Mouse (Mus musculus) urinary bladder, adult 2 months (tissue): ENCODE data around the gene Cars. TPM values are rescaled to one million over a fixed set of nuclear protein-coding genes. Genes with fewer than 3 reads are reported as not detected.
"Not testable (repeated sequence)": the region's sequence is repeated elsewhere in the genome, so short reads cannot be mapped to it uniquely, and the experiment has no call there.

Experiments used
- DNase-seq: peaks from one replicate; pipeline ENCODE4 v3.0.0; 2022; ENCODE audit warnings: low spot score
- polyA plus RNA-seq: library from polyadenylated mRNA; depleted of rRNA; stranded (reverse); fragments of >200 nt; gene quantifications from 2 replicates; pipeline ENCODE4 v1.2.3, GENCODE M21; 2012; rRNA removed

Cars gene
- polyA plus RNA-seq, result 29.1 and 30.1 TPM in 2 replicates

DNA sequence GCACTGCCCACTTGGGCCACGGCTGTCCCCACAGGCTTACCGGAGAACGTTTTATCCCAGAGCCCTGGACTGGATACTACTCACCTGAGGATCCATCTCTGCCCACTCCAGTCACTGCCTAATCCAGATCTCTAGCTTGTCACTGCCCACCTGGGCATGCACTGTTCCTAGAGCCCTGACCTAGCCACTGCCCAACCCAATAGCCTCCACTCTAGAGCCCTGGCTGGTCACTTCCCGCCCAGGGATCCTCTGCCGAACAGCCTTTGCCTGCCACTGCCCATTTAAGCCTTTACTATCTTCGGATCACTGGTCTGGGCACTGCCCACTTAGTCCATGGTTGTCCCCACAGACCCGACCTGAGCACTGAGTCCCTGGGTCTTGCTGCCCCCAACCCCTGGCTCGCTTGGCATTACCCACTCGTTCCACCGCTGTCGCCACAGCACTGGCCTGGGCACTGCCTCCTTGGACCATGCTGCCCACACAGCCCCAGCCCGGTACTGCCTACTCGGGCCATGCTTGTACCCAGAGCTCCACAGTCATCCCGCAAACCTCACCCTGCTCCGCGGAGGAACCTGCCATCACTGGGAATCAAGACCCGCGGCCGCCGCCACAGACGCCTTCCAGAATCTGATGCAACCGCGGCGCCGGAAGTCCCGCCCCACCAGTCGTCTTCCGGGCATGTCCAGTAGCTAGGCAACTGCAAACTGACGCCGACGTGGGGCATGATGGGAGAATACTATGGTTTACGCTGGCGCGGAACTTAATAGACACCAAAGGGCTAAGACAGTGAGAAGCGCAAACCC, at the start of gene Cars:
Gene Cars (minus strand): TSS at position 663 of the 803 bp plus-strand sequence.
- peak; percentile 85 for DNase-seq

DNA sequence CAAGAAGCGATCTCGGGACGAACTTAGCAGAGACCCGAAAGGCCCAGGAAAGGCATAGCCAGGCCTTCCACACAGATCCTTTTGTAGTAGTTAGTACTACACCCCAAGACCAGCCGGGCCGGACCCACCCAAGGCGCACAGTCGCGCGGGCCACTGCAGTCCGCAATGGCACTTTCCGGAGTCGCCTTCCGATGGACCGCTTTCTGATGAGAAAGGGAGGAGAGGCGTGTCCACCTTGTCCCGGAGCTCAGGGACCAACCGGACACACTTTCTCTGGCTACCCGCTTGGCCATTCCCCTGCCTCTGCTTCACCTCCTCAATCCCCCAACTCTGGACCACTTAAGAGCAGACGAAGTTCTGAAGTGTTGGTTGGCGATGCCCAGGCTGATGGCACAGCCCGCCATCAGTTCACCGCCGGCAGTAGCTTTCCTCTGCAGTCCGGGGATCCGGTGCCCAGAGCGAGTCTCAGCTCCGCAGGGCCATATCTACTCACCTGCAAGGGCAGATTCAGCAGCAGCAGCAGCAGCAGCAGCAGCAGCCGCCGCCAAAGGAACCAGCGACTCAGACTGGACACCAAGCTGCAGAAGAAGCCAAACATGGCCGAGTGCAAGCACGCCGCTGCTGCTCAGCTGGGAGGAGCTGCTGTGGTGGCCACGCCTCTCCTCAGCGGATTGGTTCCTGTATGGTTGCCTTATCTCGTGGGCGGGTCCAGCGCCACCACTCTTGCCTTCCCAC, 49.3 kb upstream of the Cars start, which contains the start of gene Tnfrsf22:
Gene Tnfrsf22 (minus strand): TSS at position 628 of the 735 bp plus-strand sequence.
- DNase-seq, result peak; percentile 57

DNA sequence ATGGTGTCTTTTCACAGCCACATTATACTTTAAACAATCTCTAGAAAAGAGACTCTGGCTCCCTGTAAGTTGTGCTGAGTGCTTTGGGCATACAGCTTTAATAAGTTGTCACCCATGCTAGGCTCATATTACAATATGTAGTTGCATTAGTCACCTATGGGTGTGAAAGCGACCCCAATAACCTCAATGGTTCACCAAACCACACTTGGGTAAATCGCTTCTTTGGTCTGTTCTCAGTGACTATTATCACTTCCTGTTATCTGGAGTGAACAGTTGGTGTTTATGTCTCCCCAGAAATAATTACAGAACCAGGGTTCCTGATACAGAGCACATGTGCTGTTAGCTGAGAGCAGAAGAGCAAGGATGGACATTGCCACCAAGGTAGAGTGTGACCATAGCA, 44.1 kb upstream of the Cars start:
- DNase-seq, result not testable (repeated sequence)

DNA sequence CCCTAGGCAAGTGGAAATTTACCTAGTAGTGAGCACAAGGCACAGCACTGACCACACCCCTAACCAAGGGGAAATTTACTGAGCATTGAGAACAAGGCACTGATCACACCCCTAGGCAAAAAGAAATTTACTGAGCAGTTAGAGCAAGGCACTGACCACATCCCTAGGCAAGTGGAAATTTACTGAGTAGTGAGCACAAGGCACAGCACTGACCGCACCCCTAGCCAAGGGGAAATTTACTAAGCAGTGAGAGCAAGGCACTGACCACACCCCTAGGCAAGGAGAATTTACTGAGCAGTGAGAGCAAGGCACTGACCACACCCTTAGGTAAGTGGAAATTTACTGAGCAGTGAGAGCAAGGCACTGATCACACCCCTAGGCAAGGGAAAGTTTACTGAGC, 36.8 kb upstream of the Cars start:
- no peak for DNase-seq

DNA sequence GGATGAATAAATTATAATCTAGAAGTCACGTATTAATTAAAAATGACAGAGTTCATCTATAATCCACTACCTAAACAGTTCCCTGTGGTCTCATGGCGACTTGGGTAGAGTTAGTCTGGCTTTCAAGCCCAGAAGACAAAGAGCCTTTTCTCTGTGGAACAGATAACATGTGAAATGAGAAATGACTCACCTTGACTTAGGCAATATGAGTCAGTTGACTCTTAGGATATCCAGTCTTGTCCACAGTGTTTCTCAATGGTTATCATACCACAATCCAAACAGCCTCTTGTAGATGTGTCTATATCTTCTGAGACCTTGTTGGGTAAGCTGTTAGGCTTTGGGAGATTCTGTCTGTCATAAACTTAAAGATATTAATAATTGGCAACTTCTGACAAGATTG, 31.6 kb upstream of the Cars start:
- no peak for DNase-seq

DNA sequence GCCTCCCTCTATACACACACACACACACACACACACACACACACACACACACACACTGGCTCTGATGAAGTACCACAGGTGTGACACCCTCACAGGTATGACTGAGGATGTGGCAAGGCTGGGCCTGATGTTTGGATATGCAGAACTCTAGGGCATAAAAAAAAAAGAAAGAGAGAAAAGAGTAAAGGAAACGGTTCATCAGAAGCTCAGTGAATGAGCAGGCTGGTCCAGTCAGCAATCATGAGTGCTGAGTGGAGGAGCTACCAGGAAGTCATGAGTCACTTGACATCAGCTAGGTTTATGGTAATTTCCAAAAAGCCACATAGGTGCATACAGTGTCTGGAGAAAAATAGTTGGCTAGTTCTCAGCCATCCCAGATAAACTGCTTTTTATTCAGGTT, 29.6 kb upstream of the Cars start:
- DNase-seq, result no peak

DNA sequence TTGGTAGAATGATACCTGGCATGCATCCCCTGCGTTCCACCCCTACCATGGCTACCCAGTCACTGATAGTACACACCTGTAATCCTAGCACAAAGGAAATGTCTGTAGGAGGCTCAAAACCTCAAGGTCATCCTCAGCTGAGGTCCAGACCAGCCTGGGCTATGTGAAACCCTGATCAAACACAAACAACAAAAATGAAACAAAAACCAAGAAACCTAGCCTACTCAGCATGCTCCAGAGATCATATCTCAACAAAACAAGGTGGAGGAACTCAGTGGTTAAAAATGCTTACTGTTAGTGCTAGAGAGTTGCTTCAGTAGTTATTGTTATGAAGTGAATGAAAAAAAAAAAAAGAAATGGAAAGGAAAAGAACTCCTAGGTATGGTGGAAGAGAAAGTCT, 28.6 kb upstream of the Cars start, which contains the start of gene Tnfrsf26:
Gene Tnfrsf26 (minus strand): TSS at position 183 of the 400 bp plus-strand sequence.
- DNase-seq, result no peak

DNA sequence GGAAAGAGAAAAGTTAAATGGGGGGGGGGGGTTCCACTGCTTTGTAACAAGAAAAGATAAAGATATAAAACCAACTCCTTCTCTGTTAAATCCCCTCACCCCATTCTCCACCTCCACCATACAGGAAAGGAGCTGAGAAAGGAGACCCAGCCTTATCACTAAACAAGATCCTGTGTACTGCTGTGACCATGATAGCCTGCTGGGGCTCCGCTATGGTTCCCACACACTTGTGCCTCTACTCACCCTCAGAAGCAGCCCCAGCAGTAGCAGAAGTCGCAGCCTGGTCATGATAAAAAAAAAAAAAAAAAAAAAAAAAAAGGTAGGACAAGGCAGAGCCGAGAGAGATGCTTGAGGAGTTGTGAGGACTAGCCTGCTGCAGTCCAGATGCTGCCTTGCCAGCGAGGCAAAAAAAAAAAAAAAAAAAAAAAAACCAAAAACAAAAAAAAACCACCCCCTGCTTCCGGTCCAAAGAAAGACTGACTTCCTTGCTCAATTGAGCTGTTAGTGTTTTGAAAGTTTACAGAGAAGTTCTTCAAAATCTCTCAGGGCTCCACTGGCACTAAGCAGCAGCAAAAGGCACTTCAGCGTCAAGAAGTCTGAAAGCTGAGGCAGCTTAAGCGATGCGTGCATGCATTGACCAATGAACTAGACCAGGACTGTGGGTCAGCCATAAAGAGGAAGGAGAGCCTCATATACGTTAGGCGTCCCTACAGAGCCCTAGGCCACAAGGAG, 27.8 kb upstream of the Cars start:
- no peak for DNase-seq

DNA sequence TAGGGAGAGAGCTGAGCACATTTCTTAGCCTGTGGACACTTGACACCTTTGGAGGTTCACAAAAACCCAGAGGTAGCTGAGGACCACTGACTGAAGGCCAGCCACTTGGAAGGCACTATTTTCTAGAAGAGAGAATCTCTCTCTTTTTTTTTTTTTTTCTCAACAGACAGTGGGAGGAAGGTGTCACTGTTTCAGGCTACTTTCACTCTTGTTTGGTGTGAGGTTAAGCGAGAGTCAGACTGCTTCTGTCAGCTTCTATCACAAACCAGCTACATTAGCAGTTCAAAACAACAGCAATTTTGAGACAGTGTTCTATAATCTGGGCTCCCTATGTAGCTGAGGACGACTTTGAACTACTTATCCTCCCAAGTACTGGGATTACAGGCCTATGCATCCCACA, 26.3 kb upstream of the Cars start:
- no peak for DNase-seq

DNA sequence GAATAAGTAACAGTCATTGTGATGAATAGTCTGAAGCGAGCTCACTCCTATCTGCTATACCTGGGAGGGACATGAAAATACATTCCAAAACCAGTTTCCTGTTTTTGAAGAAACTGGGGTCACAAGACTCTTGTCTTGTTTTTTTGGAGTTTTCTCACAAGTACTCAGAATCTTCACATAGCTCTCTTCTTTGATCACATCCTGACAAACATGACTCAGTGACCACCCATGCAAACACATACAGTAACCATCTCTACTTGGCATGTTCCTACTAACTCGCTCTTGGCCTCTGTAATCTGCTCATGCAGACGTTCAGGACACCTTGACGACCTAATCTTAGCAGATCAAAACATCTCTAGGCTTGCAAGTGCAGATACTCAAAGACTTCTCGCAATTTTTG, 25.3 kb upstream of the Cars start:
- no peak for DNase-seq

DNA sequence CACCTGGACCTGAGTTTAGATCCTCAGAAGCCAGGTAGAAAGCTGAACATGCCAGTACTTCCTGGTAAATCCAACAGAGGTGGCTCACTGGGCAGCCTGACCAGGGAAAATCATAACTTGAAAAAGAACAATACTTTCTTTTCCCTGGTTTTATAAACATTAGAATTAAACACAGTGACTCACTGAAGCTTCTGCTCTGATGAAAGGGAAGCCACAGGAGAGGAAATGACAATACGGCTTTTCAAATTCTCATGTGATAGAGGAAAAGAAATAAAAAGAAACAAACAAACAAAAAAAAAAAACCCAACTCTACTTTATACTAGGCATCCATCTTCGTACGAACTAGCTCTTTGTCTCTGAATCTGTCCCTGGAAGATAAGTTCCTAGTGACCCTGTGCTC, 24.7 kb upstream of the Cars start:
- DNase-seq, result no peak

DNA sequence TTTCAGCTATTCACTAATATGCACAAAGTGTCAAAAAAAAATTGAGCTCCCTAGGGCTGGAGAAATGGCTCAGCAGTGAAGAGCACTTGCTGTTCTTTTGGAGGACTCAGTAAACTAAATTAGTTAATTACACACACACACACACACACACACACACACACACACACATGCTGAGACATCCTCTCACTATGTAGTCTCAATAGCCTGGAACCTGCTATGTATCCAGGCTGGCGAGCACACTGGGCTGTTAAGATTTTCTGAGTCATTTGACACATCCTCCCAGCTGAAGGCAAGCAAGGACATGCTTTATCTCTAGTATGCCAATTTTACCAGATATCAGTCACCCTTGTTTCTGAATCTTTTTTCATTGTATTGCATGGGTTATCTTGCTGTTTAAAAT, 21.1 kb upstream of the Cars start:
- no peak for DNase-seq

DNA sequence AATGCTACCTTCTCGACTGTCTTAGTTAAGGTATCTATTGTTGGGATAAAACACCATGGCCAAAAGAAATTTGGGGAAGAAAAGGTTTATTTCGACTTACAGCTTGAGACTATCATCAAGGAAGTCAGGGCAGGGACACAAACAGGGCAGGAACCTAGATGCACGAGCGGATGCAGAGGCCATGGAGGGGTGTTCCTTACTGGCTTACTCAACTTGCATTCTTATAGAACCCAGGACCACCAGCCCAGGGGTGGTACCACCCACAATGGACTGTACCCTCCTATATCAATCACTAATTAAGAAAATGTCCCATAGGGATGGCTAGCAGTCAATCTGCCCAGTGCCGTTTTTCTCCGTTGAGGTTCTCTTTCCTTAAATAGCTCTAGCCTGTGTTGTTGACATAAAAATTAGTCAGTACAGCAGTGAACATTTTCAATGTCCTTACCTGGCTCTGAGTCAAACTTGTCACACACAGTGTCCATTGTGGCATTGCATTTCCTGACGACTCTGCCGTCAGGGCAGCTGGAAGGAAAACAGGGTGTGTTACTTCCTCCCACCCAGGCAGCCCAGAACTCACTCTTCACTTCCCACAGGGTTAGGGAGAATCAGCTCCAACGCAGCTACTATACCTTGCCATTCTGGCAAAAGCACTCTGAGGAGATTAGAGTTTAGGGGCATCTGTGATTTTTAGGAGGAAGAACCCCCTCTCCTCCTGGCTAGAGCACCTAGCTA, 14.7 kb upstream of the Cars start:
- no peak for DNase-seq

DNA sequence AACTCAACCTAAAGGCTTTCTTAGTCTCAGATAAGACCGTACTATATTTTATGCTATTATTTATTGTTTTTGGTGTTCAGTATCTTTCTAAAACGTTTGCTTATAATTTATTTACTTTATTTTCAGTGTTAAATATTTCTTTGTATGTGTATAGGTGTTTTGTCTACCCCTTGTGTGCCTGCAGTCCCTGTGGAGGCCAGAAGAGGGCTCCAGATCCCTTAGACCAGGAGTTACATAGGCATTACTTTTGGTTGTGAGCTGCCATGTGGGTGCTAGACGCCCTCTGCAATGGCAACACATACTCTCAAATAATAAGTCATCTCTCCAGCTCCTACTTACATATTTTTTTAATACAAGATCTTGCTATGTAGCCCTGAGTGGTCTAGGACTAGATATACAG, 12.3 kb upstream of the Cars start:
- DNase-seq, result no peak

DNA sequence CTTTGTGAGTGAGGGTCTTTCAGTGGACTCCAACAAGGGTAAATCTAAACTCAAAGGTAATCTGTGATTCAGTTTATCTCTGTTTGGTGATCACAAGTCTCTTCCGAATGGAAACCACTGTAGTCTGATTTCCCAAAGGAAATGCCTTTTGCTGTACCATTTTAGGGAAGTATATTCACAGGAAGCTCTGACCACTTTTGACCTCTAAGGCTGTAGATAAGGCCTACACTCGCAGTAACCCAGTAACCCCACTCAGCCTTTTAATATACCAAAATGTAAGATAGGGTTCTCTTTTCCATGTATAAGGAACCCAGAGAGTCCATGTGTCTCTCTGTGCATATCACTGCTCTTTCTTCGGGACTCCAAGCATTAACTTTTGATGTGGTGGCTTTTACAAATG, 5.4 kb upstream of the Cars start:
- no peak for DNase-seq

DNA sequence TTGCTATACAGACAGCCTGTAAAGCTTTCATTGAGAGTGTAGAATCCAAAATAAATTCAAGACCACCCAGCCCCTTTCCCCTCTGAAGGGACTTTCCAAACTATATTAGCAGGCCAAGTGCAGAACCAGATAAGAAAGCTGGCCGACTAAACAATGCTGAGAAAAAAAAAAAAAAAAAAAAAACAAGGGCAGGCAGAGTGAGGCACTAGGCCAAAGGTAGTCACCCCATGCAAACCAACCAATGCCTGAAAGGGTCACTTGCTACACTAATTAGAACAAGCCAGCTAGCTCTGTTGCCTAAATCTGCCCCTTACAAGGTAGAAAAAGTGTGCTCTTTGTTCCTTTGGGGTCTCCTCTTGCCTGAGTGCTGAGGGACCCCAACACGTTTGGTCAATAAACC, 5.0 kb upstream of the Cars start:
- DNase-seq, result no peak

DNA sequence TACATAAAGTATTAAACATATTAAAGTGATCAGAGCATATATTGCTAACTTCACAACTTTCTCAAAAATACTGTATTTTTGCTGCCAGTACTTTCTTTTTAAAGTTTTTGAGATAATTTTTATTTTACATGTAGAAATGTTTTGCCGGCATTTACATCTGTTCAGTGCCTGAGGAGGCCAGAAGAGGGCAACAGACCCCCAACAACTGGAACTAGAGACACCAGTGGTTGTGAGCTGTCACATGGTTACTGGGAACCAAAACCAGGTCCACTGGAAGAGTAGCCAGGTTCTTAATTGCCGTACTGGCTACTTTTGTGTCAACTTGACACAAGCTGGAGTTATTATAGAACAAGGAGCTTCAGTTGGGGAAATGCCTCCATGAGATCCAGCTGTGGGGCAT, 1.8 kb upstream of the Cars start:
- DNase-seq, result no peak

DNA sequence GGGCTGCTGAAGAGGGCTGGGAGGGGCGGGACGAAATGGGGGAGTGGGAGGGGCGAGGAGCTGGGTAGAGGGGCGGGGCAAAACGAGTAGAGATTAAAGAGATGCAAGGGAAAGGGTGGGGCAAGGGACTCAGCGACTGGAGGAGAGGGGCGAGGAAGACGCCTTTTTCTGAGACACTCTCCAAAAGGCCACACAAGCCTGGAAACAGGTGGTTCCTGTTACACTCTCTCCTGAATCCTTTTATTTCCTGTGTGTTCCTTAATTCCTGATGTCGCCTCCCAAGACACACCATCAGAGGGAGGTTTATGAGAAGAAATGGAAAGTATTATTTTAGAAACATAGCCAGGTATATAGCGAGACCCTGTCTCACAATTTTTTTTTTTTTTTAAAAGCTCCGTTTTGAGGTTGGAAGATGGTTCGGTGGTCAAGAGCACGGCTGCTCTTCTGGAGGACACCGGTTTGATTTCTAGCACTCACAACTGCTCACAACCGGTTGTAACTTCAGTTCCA, 396 bp upstream of the Cars start:
- DNase-seq, result no peak

DNA sequence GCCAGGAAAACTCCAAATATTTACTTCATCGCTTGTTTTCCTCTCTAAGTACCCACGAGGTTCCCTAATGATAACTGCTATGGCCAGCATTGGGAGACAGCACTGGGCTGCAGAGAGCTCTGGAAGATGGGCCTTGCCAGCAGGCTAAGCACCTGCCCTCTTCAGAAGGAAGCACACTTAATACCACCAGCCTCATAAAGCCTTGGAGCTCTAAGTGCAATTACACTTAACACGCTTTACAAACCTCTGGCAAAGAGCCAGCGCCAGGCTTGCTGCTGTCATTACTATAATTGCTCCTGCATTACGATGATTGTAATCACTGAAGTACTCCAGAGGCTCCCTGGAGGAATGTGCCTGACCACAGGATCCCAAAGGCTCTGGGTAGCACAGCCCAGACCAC, 5.0 kb downstream of the Cars start:
- no peak for DNase-seq

DNA sequence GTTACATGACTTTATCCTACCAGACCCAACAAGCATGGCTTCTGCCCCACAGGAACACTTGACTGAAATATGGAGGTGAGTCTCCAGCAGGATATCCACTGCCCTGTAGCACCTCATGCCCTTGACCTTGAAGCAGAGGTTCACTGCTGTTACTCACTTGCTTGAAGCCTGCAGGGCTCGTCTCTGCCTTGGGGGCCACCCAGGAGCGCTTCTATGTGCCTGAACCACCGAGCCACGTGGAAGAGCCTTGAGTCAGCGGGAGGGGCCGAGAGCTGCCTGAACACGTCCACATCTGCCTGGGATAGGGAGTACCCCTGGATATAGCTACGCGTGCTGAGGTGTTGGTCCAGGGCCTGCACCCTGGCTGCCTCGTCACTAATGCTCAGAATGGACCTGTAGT, 7.6 kb downstream of the Cars start:
- DNase-seq, result no peak

DNA sequence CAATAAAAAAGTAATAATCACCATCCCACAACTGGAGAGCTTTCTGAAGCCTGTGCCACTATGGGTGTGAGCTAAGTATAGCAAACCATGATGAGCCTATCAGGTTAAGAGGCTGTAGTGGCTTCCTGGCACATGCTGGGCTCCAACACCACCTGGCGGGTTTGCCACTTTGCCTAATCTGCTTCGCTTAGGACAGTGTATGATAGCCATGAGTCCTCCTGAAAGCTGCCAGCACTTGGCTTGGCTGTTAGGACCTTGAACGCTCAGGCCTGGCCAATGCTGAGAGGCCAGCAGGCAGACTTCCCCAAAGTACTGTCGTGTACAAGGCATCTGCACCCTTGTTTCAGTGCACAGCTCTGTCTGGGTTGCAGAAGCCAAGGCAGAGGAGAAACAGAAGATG, 11.9 kb downstream of the Cars start:
- no peak for DNase-seq

DNA sequence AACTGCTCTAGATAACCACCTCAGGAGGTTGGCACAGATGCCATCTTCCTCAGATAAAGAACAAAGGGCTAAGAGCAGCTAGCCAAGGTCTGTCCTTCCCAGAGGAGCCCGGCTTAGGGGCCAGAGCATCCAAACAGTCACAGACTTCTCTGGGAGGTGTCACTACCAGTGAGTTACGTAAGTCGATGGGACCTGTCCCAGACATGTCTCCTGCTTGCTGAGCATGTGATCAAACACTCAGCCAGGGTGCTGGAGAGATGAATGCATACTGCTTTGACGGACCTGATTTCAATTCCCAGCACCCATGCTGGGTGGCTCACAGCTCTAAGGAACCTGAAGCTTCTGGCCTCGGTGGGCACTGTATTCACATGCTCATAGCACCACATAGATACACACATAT, 12.3 kb downstream of the Cars start:
- DNase-seq, result no peak
